Mouse (Mus musculus) layer of hippocampus, adult 8-10 months (tissue): ENCODE results near the gene F2. TPM values are rescaled to one million over a fixed set of nuclear protein-coding genes. Genes with fewer than 3 reads are reported as not detected.
"Not testable (repeated sequence)": the region's sequence is repeated elsewhere in the genome, so short reads cannot be mapped to it uniquely, and the experiment has no call there.

Source experiments
- DNase-seq, 2 experiments: peaks; one replicate each; pipeline ENCODE4 v3.0.0; 2022; ENCODE audit warnings: low spot score in 2 of 2
- total RNA-seq, 4 experiments: library from RNA; stranded (reverse); gene quantifications; 2 replicates each; pipeline ENCODE4 v1.2.4; 2022

Gene F2
- total RNA-seq, 4 experiments from 2014 or later: 0.32 TPM; not detected in 3

GRCm38 (mm10) chr2:91646733-91647132 lies 10.5 kb upstream of the F2 start:
- DNase-seq: peak in 1 of 2 experiments; percentile 41

DNA sequence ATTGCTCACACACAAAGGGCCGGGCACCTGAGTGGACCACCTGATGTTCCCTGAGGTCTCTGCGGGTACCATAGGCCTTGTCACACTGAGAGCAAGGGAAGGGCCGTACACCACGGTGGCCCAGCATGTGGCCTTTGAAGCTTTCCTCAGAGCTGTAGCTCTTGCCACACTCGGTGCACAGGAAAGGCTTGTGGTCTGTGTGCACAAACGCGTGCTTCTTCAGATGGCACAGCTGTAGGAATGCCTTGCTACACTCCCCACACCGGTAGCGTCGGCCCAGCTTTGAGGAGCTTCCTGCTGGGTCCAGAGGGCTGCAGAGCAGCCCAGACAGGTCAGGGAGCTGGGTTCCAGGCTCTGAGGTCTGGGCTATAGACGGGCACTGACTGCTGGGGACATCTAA lies 9.6 kb upstream of the F2 start:
- DNase-seq: no peak

- DNase-seq: no peak
Measured at GRCm38 (mm10) chr2:91645354-91645753, 9.1 kb upstream of the F2 start.

DNA sequence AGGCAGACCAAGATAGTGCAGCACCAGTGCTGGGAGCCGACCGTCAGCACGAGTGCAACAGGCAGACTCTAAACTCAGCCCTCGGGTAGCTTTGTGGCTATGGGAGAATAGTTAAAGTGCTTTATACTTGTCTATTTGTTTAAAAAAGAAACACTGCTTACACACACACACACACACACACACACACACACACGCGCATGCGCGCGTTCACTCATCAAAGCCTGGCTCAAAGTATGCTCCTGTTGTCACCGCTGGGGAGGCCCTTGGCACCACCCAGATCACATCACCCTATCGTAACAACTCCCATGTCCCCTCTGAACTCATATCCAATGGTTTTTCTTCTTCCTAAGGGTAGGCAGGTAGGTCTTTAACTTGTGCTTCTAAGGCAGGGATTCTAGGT lies 7.8 kb upstream of the F2 start:
- DNase-seq: no peak

DNA sequence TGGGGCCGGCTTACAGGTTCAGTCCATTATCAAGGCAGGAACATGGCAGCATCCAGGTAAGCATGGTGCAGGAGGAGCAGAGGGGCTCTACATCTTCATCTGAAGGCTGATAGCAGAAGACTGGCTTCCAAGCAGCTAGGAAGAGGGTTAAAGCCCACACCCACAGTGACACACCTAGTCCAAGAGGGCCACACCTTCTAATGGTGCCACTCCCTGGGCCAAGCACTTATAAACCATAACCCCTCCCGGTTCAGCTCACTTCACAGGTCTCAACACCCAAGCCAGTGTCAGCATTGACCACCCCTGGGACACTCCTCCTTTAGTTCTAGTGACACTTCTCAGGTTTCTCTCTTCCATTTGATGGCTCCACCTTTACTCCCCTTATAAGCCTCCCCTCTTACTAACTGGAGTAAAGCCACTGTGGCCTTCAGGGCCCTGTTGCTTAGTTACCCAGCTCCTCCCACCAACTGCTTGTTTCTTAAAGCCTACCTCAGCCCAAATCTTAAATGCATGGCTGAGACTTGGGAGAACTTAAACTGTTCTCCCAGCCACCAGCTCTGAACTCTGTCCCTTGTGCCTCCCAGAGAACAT lies 6.7 kb upstream of the F2 start:
- DNase-seq: no peak

GRCm38 (mm10) chr2:91638931-91639330 lies 2.7 kb upstream of the F2 start:
- no peak for DNase-seq

GRCm38 (mm10) chr2:91636727-91637338 lies 619 bp upstream of the F2 start:
- DNase-seq: no peak

DNA sequence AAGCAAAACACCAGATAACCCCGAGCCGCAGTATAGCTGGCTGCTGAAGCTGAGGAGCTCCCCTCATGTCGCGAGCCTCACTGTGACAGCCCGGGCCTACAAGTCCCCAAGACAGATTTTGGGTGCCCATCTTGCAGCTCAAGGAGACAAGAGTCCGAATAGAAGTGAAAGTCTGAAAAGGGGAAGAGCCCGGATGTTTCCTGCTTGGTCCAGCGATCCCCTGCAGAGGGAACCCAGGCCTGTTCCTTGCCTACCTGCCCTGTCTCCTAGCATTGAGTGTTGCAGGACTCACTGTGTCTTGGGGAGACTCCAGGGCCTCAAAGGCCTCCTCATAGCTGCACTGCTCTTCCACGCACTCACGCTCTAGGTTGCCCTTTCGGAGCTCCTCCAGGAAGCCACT lies 728 bp downstream of the F2 start:
- DNase-seq: no peak

DNA sequence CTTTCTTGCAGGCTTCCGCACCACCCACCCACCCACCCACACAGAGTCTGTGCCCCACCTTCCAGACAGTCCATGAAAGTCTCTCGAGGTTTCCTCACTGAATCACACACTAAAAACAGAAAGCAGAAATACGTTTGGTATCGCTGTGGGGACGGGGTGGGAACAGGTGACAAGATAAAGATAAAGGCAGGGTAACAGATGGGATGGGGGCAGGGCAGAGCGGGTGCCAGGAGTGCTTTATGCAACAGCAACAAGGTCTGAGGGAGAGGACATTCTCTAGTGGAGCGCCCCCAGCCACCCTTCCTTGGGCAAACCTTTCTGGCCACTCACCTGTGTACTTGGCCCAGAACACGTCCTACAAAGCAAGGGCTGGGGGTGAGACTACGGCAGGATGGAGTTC lies 1.4 kb downstream of the F2 start:
- no peak for DNase-seq

DNA sequence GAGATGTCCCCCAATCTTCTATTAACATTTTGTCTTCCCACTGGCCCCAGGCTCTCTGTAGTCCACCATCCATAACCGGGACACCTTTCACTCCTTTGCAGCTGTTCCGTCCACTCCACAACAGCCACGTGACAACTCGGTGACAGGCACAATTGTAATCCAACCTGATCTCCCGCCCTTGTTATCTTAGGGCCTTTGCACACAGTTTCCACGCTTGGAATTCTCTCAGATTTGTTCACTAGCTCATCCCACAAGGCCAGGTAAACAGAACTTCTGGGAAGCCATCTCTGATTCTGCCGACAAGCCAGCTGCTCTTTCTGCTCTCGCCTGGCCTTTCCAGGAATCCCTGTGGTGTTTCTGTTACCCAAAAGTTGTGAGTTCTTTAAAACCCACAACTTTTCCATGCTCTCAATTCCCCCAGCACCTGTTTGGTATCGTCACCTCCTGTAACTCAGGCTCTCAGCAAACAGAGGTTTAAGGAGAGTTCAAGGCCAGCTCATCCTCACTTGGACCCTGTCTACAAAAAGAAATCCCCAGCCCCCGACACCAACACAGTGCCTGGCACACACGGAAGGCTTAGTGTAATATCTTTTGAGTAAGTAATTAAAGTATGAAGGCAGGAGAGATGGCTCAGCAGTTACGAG lies 2.8 kb downstream of the F2 start:
- DNase-seq: no peak

GRCm38 (mm10) chr2:91632316-91632715 lies 3.9 kb downstream of the F2 start:
- DNase-seq: no peak

DNA sequence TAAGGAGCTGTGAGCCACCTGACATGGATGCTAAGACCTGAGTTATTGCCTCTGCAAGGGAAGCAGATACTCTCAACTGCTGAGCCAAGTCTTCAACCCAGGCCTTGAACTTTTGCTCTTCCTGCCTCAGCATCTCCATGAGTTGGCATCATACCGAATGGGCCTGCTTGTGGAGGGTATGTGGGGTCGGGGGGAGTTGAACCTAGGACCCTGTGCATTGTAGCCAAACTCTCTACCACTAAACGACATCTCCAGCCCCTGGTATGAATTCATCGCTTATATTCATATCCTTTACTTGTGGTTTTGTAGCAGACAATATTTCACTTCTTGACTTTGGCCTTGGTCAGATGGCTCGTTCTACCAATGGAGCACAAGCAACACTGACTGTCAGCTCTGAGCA lies 4.4 kb downstream of the F2 start:
- no peak for DNase-seq

DNA sequence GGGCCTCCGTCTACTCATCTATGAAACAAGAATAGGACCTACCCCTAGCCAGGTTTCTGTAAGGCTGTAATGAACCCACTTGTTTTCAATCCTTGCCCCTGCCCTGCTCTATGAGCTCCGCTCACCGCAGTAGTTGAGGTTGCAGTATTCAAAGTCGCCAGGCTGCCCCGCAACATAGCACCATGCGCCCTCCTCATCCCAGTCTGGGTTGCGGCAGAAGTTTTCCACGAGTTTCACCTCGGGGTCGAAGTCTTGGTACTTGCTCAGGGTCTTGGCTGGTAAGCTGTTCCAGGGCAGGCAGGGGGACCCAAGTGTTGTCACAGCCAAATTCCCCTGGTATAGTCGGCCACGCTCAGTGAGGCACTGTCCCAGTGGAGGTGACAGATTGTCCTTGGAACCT lies 5.8 kb downstream of the F2 start:
- no peak for DNase-seq

DNA sequence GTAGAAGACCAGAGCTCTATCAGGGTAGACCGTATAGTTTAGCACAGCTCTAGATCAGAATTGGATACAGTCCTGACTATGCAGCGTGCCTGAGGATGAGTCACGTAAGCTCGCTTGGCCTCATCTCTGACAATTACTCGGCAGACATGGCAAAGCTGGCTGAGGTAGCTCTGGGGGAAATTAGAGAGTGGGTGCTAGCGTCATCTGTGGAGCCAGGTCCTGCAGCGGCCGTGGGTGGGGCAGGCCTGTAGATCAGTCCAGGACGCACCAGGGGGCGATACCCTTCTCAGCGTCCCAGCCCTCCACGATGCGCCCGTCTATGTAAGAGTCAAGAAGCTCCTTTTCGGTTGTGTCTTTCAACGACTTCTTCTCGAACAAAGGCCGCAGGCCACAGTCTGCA lies 6.5 kb downstream of the F2 start:
- peak in 1 of 2 experiments; percentile 45 for DNase-seq

DNA sequence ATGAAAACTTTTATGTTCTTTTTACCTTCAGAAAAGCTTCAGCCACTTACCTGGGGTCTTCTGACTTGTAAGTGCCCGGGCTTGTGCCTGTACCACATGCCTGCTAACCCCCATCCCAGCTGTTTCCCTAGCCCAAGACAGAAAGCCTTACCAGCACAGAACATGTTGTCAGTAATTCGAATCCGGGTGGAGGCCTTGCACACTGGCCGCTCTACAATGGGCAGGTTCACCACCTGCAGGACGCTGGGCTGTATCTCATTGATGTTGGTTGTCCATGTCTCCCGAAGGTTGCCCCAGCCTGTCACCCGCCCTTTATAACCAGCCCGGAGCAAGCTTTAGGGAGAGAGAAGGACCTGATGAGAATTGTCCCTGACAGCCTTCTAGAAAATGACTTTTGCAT lies 8.0 kb downstream of the F2 start:
- no peak for DNase-seq

- no peak for DNase-seq
Measured at GRCm38 (mm10) chr2:91627486-91627885, 8.7 kb downstream of the F2 start.

- not testable (repeated sequence) for DNase-seq
Measured at GRCm38 (mm10) chr2:91623366-91623765, 12.8 kb downstream of the F2 start.

- no peak for DNase-seq
Measured at GRCm38 (mm10) chr2:91622356-91622755, 13.9 kb downstream of the F2 start.

DNA sequence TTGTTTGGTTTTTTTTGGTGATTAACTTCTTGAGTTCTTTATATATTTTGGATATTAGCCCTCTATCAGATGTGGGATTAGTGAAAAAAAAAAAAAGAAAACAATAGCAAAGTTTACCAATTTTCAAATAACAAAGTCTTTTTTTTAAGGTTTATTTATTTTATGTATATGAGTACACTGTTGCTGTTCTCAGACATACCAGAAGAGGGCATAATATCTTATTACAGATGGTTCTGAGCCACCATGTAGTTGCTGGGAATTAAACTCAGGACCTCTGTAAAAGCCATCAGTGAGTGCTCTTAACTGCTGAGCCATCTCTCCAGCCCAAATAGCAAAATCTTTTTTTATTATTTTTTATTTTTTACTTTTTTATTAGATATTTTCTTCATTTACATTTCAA lies 26.8 kb downstream of the F2 start:
- DNase-seq: not testable (repeated sequence)

GRCm38 (mm10) chr2:91602389-91602788 lies 33.8 kb downstream of the F2 start:
- no peak for DNase-seq

DNA sequence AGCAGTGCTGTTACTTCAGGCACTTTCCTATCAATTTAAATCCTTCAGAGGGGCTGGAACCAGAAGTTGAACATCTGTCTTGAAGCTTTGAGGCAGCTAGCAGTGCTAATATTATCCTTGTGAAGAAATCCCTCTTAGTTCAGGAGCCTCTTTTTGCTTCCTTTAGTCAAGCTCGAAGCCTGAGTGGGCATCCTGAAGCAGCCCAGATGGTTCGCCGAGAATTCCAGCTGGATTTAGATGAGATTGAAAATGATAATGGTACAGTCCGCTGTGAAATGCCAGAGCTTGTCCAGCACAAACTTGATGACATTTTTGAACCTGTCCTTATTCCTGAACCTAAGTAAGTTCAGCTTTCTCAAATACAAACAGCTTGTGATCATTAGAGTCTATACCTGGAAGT lies 35.7 kb downstream of the F2 start:
- DNase-seq: peak in 1 of 2 experiments; percentile 34

GRCm38 (mm10) chr2:91586242-91586641 lies 50.0 kb downstream of the F2 start:
- DNase-seq: no peak

- DNase-seq: peak; percentile 19 to 35
Measured at GRCm38 (mm10) chr2:91580894-91581293, 55.3 kb downstream of the F2 start.
